ENCODE assay signal across 8 mouse cellular contexts in genomic region chr7:66309240-66309949, GRCm38 (mm10). TPM values are rescaled to one million over a fixed set of nuclear protein-coding genes. Genes with fewer than 3 reads are reported as not detected.
DNase-seq lines count a peak whose midpoint lies in the region; ATAC-seq and TF ChIP-seq lines count a peak whose summit lies in the region.

No protein-coding gene starts in this region.

- peaks cover 6% of the 10 kb centered on the region; the same call in 1 of the 2 replicates for H3K36me3 ChIP-seq in heart, embryonic 10.5 days
- H3K36me3 ChIP-seq in liver, embryonic 14.5 days (replicated peaks; ENCODE audit: control insufficient read depth, insufficient read depth, low read depth): no peaks in the 10 kb centered on the region
- no peaks in the 10 kb centered on the region for H3K36me3 ChIP-seq in stomach, embryonic 16.5 days (ENCODE audit: control insufficient read depth, insufficient read depth, low read length)
- H3K36me3 ChIP-seq in hindbrain, embryonic 10.5 days: no peaks in the 10 kb centered on the region

- H3K4me3 ChIP-seq in heart, embryonic 10.5 days: no peak overlapping the region
- no peak overlapping the region for H3K4me3 ChIP-seq in liver, embryonic 14.5 days (ENCODE audit: insufficient read depth in 1 of 2, low read depth in 2 of 2, low read length in 2 of 2)
- no peak overlapping the region for H3K4me3 ChIP-seq in stomach, embryonic 16.5 days (replicated peaks; ENCODE audit: low read length)
- no peak overlapping the region for H3K4me3 ChIP-seq in hindbrain, embryonic 10.5 days

- H3K27ac ChIP-seq in heart, embryonic 10.5 days: 0 out of 2 replicates have a peak overlapping the region, but pooled peaks have one; percentile 47
- H3K27ac ChIP-seq in liver, embryonic 14.5 days: no peak overlapping the region
- peak overlapping the region; percentile 84 for H3K27ac ChIP-seq in stomach, embryonic 16.5 days (ENCODE audit: low read length)
- H3K27ac ChIP-seq in hindbrain, embryonic 10.5 days: no peak overlapping the region

- WGBS in heart, embryonic 10.5 days: 31% methylated on average over 5 of the region's 5 CpGs
- 24% methylated on average over 5 of the region's 5 CpGs for WGBS in liver, embryonic 14.5 days (ENCODE audit: insufficient replicate concordance)
- WGBS in stomach, embryonic 16.5 days: 50% methylated on average over 5 of the region's 5 CpGs
- 80% methylated on average over 5 of the region's 5 CpGs for WGBS in hindbrain, embryonic 10.5 days

- H3K4me1 ChIP-seq in heart, embryonic 10.5 days: peaks cover 22% of the 10 kb centered on the region
- H3K4me1 ChIP-seq in liver, embryonic 14.5 days (replicated peaks; ENCODE audit: control insufficient read depth in 2 of 2, insufficient read depth in 2 of 2, low read length in 1 of 2): peaks cover 4 to 17% of the 10 kb centered on the region in 2 experiments; a peak in 2 of 4 replicates
- peaks cover 16% of the 10 kb centered on the region for H3K4me1 ChIP-seq in stomach, embryonic 16.5 days (ENCODE audit: control insufficient read depth, insufficient read depth, low read length)
- H3K4me1 ChIP-seq in hindbrain, embryonic 10.5 days (replicated peaks): peaks cover 6% of the 10 kb centered on the region; the same call in 1 of the 2 replicates

- DNase-seq in spleen, adult 12 weeks (ENCODE audit: low spot score): peak; percentile 0
- no peak for DNase-seq in spleen, adult 18-20 months
- no peak for DNase-seq in heart, embryonic 10.5 days (ENCODE audit: low spot score)
- no peak for DNase-seq in liver, embryonic 14.5 days (ENCODE audit: low read depth in 3 of 3, low spot score in 3 of 3)
- DNase-seq in layer of hippocampus, postnatal 14 days (ENCODE audit: low spot score in 2 of 2): no peak
- DNase-seq in adipocyte (ENCODE audit: low spot score): no peak
- no peak for DNase-seq in hindbrain, embryonic 10.5 days (ENCODE audit: low spot score)

- no peak for TF ChIP-seq CTCF in liver, embryonic 14.5 days (IDR thresholded peaks at IDR 0.05; ENCODE audit: low read depth)

- no peaks in the 10 kb centered on the region for H3K9me3 ChIP-seq in heart, embryonic 10.5 days
- no peaks in the 10 kb centered on the region for H3K9me3 ChIP-seq in liver, embryonic 14.5 days (ENCODE audit: control insufficient read depth, low read length)
- no peaks in the 10 kb centered on the region for H3K9me3 ChIP-seq in stomach, embryonic 16.5 days (replicated peaks; ENCODE audit: control insufficient read depth, low read length)
- no peaks in the 10 kb centered on the region for H3K9me3 ChIP-seq in hindbrain, embryonic 10.5 days

- ATAC-seq in liver, embryonic 14.5 days (ENCODE audit: insufficient read depth): peak; percentile 71
- peak; percentile 89 for ATAC-seq in stomach, embryonic 16.5 days (ENCODE audit: insufficient read depth, low FRiP score)

- peaks cover 24% of the 10 kb centered on the region for H3K27me3 ChIP-seq in heart, embryonic 10.5 days (ENCODE audit: insufficient read depth, poor library complexity, severe bottlenecking)
- H3K27me3 ChIP-seq in liver, embryonic 14.5 days (ENCODE audit: control insufficient read depth, insufficient read depth, low read length): no peaks in the 10 kb centered on the region
- H3K27me3 ChIP-seq in stomach, embryonic 16.5 days (ENCODE audit: control insufficient read depth, insufficient read depth, low read length): no peaks in the 10 kb centered on the region
- no peaks in the 10 kb centered on the region for H3K27me3 ChIP-seq in hindbrain, embryonic 10.5 days (ENCODE audit: insufficient read depth, poor library complexity, severe bottlenecking)

- no peak for TF ChIP-seq EP300 in liver, embryonic 14.5 days (IDR thresholded peaks at IDR 0.05; ENCODE audit: low read depth)

- H3K4me2 ChIP-seq in liver, embryonic 14.5 days (ENCODE audit: low read depth): no peak overlapping the region
- H3K4me2 ChIP-seq in stomach, embryonic 16.5 days (ENCODE audit: low read depth, low read length): 0 out of 2 replicates have a peak overlapping the region, but pooled peaks have one; percentile 2

- no peak overlapping the region for H3K9ac ChIP-seq in liver, embryonic 14.5 days (replicated peaks)
- no peak overlapping the region for H3K9ac ChIP-seq in stomach, embryonic 16.5 days (ENCODE audit: low read length)

RNA-seq across cellular contexts. Expression of gene Gm10974, which starts 56.3 kb away (rescaled TPM):
- polyA plus RNA-seq in heart, embryonic 10.5 days (2016; fragmentation: Nextera tagmentation; extraction: Ambion mirVana): not detected in 2 replicates
- not detected in 2 replicates for polyA plus RNA-seq in liver, embryonic 14.5 days (2012; rRNA removed)
- polyA plus RNA-seq in liver, embryonic 14.5 days (2014; fragmentation: Nextera tagmentation; extraction: Ambion mirVana): not detected in 2 replicates
- not detected in 2 replicates for polyA plus RNA-seq in stomach, embryonic 16.5 days (2015; fragmentation: Nextera tagmentation; extraction: Ambion mirVana)
- total RNA-seq in layer of hippocampus, postnatal 14 days (2021): not detected
- polyA plus RNA-seq in hindbrain, embryonic 10.5 days (2016; fragmentation: Nextera tagmentation; extraction: Ambion mirVana): not detected in 2 replicates

Comparison
In these comparisons a context has a peak if more than half of its experiments do, and no peak if none do; other contexts are left out.
1. H3K27ac ChIP-seq: peak in heart, embryonic 10.5 days (single experiment) and stomach, embryonic 16.5 days (single experiment); none in liver, embryonic 14.5 days (single experiment) and hindbrain, embryonic 10.5 days (single experiment).